16 mouse cellular contexts compared by ENCODE assay signal in genomic region chr2:31894221-31894870, GRCm38 (mm10). TPM values are rescaled to one million over a fixed set of nuclear protein-coding genes. Genes with fewer than 3 reads are reported as not detected.
DNase-seq lines count a peak whose midpoint lies in the region; ATAC-seq and TF ChIP-seq lines count a peak whose summit lies in the region.
"Had no signal": no experiment of that assay in that cellular context is flagged by ENCODE, and none has a peak within 500 bp of the region (broad histone marks: within the 10 kb centered on the region; RNA-seq: fewer than 3 reads in every experiment).

No protein-coding gene starts in this region.

- H3K27ac ChIP-seq in forebrain, postnatal 0 days (ENCODE audit: low read depth, low read length) = no peak overlapping the region
- no peak overlapping the region for H3K27ac ChIP-seq in forebrain, embryonic 16.5 days (ENCODE audit: low read length)
- H3K27ac ChIP-seq in left cerebral cortex, adult 2 months = peak overlapping the region; percentile 50
- peak overlapping the region; percentile 87 for H3K27ac ChIP-seq in embryonic facial prominence, embryonic 15.5 days (replicated peaks)
- H3K27ac ChIP-seq in midbrain, embryonic 13.5 days = no peak overlapping the region
- H3K27ac ChIP-seq: hindbrain, embryonic 12.5 days; liver, embryonic 15.5 days had no signal

- no peak overlapping the region for H3K9ac ChIP-seq in forebrain, postnatal 0 days
- no peak overlapping the region for H3K9ac ChIP-seq in forebrain, embryonic 16.5 days (replicated peaks; ENCODE audit: low read depth, low read length)
- H3K9ac ChIP-seq in embryonic facial prominence, embryonic 15.5 days = no peak overlapping the region
- no peak overlapping the region for H3K9ac ChIP-seq in midbrain, embryonic 13.5 days (replicated peaks)
- H3K9ac ChIP-seq: hindbrain, embryonic 12.5 days; liver, embryonic 15.5 days had no signal

- no peaks in the 10 kb centered on the region for H3K4me1 ChIP-seq in forebrain, postnatal 0 days (ENCODE audit: insufficient read depth)
- 0 out of 2 replicates have a peak, but pooled peaks cover 3% of the 10 kb centered on the region for H3K4me1 ChIP-seq in forebrain, embryonic 16.5 days (replicated peaks; ENCODE audit: control insufficient read depth, insufficient read depth, low read length)
- H3K4me1 ChIP-seq in embryonic facial prominence, embryonic 15.5 days = peaks cover 38% of the 10 kb centered on the region
- H3K4me1 ChIP-seq in midbrain, embryonic 13.5 days (replicated peaks) = peaks cover 10% of the 10 kb centered on the region
- H3K4me1 ChIP-seq: liver, embryonic 15.5 days; megakaryocyte, embryonic 14.5 days had no signal

- H3K9me3 ChIP-seq in forebrain, postnatal 0 days (ENCODE audit: low read length) = no peaks in the 10 kb centered on the region
- no peaks in the 10 kb centered on the region for H3K9me3 ChIP-seq in forebrain, embryonic 16.5 days (ENCODE audit: control insufficient read depth, low read length)
- H3K9me3 ChIP-seq in embryonic facial prominence, embryonic 15.5 days (replicated peaks) = no peaks in the 10 kb centered on the region
- no peaks in the 10 kb centered on the region for H3K9me3 ChIP-seq in midbrain, embryonic 13.5 days
- H3K9me3 ChIP-seq: hindbrain, embryonic 12.5 days; liver, embryonic 15.5 days; megakaryocyte, embryonic 14.5 days had no signal

- DNase-seq in forebrain, postnatal 0 days = peak; percentile 35
- no peak for DNase-seq in left cerebral cortex, adult 2 months (ENCODE audit: extremely low spot score in 1 of 2, low spot score in 2 of 2)
- DNase-seq in left cerebral cortex, adult 11 months (ENCODE audit: low spot score) = no peak
- DNase-seq in skeletal muscle tissue, adult 2 months (ENCODE audit: low read depth, low spot score) = peak; percentile 75
- DNase-seq in Muller cell, postnatal 12 days (ENCODE audit: inconsistent ontology term) = no peak
- DNase-seq: B cell, adult 2 months; cerebellum, postnatal 36 days; kidney, adult 18-20 months; thymus, adult 2 months had no signal

- no peak overlapping the region for H3K4me3 ChIP-seq in forebrain, postnatal 0 days (ENCODE audit: low read depth, low read length)
- no peak overlapping the region for H3K4me3 ChIP-seq in forebrain, embryonic 16.5 days (replicated peaks; ENCODE audit: low read length)
- H3K4me3 ChIP-seq in left cerebral cortex, adult 2 months = no peak overlapping the region
- H3K4me3 ChIP-seq in embryonic facial prominence, embryonic 15.5 days (replicated peaks) = no peak overlapping the region
- H3K4me3 ChIP-seq in midbrain, embryonic 13.5 days (replicated peaks) = no peak overlapping the region
- H3K4me3 ChIP-seq: hindbrain, embryonic 12.5 days; liver, embryonic 15.5 days; megakaryocyte, embryonic 14.5 days had no signal

- H3K36me3 ChIP-seq in forebrain, postnatal 0 days (ENCODE audit: insufficient read depth) = no peaks in the 10 kb centered on the region
- H3K36me3 ChIP-seq in forebrain, embryonic 16.5 days (ENCODE audit: control insufficient read depth, insufficient read depth) = no peaks in the 10 kb centered on the region
- H3K36me3 ChIP-seq in embryonic facial prominence, embryonic 15.5 days = no peaks in the 10 kb centered on the region
- H3K36me3 ChIP-seq in midbrain, embryonic 13.5 days = no peaks in the 10 kb centered on the region
- H3K36me3 ChIP-seq: hindbrain, embryonic 12.5 days; liver, embryonic 15.5 days had no signal

- intact Hi-C loops in left cerebral cortex, adult 2 months (cut with DNase I) = no loop called here

- no peak for ATAC-seq in forebrain, postnatal 0 days
- no peak for ATAC-seq in forebrain, embryonic 16.5 days
- ATAC-seq in embryonic facial prominence, embryonic 15.5 days (ENCODE audit: insufficient number of reproducible peaks, low FRiP score, low TSS enrichment, low read depth) = peak; percentile 27; the same call in 1 of the 2 replicates
- ATAC-seq in midbrain, embryonic 13.5 days = no peak

- no peak overlapping the region for H3K4me2 ChIP-seq in forebrain, postnatal 0 days (ENCODE audit: low read depth)
- no peak overlapping the region for H3K4me2 ChIP-seq in forebrain, embryonic 16.5 days (ENCODE audit: low read length)
- no peak overlapping the region for H3K4me2 ChIP-seq in embryonic facial prominence, embryonic 15.5 days (replicated peaks)
- no peak overlapping the region for H3K4me2 ChIP-seq in midbrain, embryonic 13.5 days (replicated peaks)
- H3K4me2 ChIP-seq: heart, embryonic 11.5 days; hindbrain, embryonic 12.5 days; liver, embryonic 15.5 days had no signal

- H3K27me3 ChIP-seq in forebrain, postnatal 0 days (ENCODE audit: insufficient read depth, low read length) = 0 out of 2 replicates have a peak, but pooled peaks cover 5% of the 10 kb centered on the region
- H3K27me3 ChIP-seq in forebrain, embryonic 16.5 days (replicated peaks; ENCODE audit: control insufficient read depth, insufficient read depth, low read length) = no peaks in the 10 kb centered on the region
- 0 out of 2 replicates have a peak, but pooled peaks cover 3% of the 10 kb centered on the region for H3K27me3 ChIP-seq in embryonic facial prominence, embryonic 15.5 days
- peaks cover 10% of the 10 kb centered on the region; the same call in 1 of the 2 replicates for H3K27me3 ChIP-seq in midbrain, embryonic 13.5 days

- WGBS in forebrain, postnatal 0 days = 32% methylated on average over 13 of the region's 13 CpGs
- WGBS in forebrain, embryonic 16.5 days = 43% methylated on average over 13 of the region's 13 CpGs
- WGBS in embryonic facial prominence, embryonic 15.5 days = 29% methylated on average over 13 of the region's 13 CpGs
- WGBS in midbrain, embryonic 13.5 days = 60% methylated on average over 13 of the region's 13 CpGs

- no peak for TF ChIP-seq CTCF in forebrain, postnatal 0 days (IDR thresholded peaks at IDR 0.05; ENCODE audit: low read depth)
- no peak for TF ChIP-seq CTCF in left cerebral cortex, adult 2 months (IDR thresholded peaks at IDR 0.05)

RNA-seq across cellular contexts. Expression of gene Lamc3, which starts 7.3 kb away (rescaled TPM):
- total RNA-seq in forebrain, postnatal 0 days (2014; rRNA removed) = 6.2 and 11.0 TPM in 2 replicates
- polyA plus RNA-seq in forebrain, postnatal 0 days (2015; fragmentation: Nextera tagmentation; extraction: Ambion mirVana) = 1.9 and 2.5 TPM in 2 replicates
- polyA plus RNA-seq in forebrain, embryonic 16.5 days (2015; fragmentation: Nextera tagmentation; extraction: Ambion mirVana) = 3.4 and 4.0 TPM in 2 replicates
- 1 to 10 TPM; 6.9 to 8.8 TPM for total RNA-seq in left cerebral cortex, adult 2 months (2021)
- polyA plus RNA-seq in embryonic facial prominence, embryonic 15.5 days (2015; fragmentation: Nextera tagmentation; extraction: Ambion mirVana) = 6.1 and 7.2 TPM in 2 replicates
- polyA plus RNA-seq in midbrain, embryonic 13.5 days (2015; fragmentation: Nextera tagmentation; extraction: Ambion mirVana) = 5.5 and 6.8 TPM in 2 replicates
- polyA plus RNA-seq: liver, embryonic 15.5 days had no signal

RNA-seq across cellular contexts. Expression of gene Fibcd1, which starts 48.5 kb away (rescaled TPM):
- total RNA-seq in forebrain, postnatal 0 days (2014; rRNA removed) = 8.9 and 12.7 TPM in 2 replicates
- 5.7 and 8.5 TPM in 2 replicates for polyA plus RNA-seq in forebrain, postnatal 0 days (2015; fragmentation: Nextera tagmentation; extraction: Ambion mirVana)
- 2.7 and 4.2 TPM in 2 replicates for polyA plus RNA-seq in forebrain, embryonic 16.5 days (2015; fragmentation: Nextera tagmentation; extraction: Ambion mirVana)
- total RNA-seq in left cerebral cortex, adult 2 months (2021) = 10 to 100 TPM in 1 of 2 experiments, 1 to 10 TPM in 1; 7.9 to 11.4 TPM
- 0.22 and 0.29 TPM in 2 replicates for polyA plus RNA-seq in embryonic facial prominence, embryonic 15.5 days (2015; fragmentation: Nextera tagmentation; extraction: Ambion mirVana)
- 8.4 and 11.2 TPM in 2 replicates for polyA plus RNA-seq in midbrain, embryonic 13.5 days (2015; fragmentation: Nextera tagmentation; extraction: Ambion mirVana)
- polyA plus RNA-seq: heart, embryonic 11.5 days; liver, embryonic 15.5 days had no signal

RNA-seq across cellular contexts. Expression of gene Aif1l, which starts 55.6 kb away (rescaled TPM):
- total RNA-seq in forebrain, postnatal 0 days (2014; rRNA removed) = 21.7 and 34.2 TPM in 2 replicates
- 21.2 TPM in 2 replicates for polyA plus RNA-seq in forebrain, postnatal 0 days (2015; fragmentation: Nextera tagmentation; extraction: Ambion mirVana)
- 42.9 and 45.9 TPM in 2 replicates for polyA plus RNA-seq in forebrain, embryonic 16.5 days (2015; fragmentation: Nextera tagmentation; extraction: Ambion mirVana)
- total RNA-seq in left cerebral cortex, adult 2 months (2021) = 1 to 10 TPM; 3.6 to 4.8 TPM
- polyA plus RNA-seq in embryonic facial prominence, embryonic 15.5 days (2015; fragmentation: Nextera tagmentation; extraction: Ambion mirVana) = 23.8 and 26.6 TPM in 2 replicates
- 32.1 and 32.6 TPM in 2 replicates for polyA plus RNA-seq in midbrain, embryonic 13.5 days (2015; fragmentation: Nextera tagmentation; extraction: Ambion mirVana)

Comparison
In these comparisons a context has a peak if more than half of its experiments do, and no peak if none do; other contexts are left out.
1. DNase-seq: peak in forebrain, postnatal 0 days (single experiment) and skeletal muscle tissue, adult 2 months (single experiment); none in left cerebral cortex, adult 2 months (0 of 2), left cerebral cortex, adult 11 months (single experiment) and Muller cell, postnatal 12 days (single experiment).
2. H3K27ac ChIP-seq: peak in left cerebral cortex, adult 2 months (single experiment) and embryonic facial prominence, embryonic 15.5 days (single experiment); none in forebrain, postnatal 0 days (single experiment), forebrain, embryonic 16.5 days (single experiment) and midbrain, embryonic 13.5 days (single experiment).